Mouse (Mus musculus) left cerebral cortex, adult 2 months (tissue): ENCODE data around the gene Prpf4b. TPM values are rescaled to one million over a fixed set of nuclear protein-coding genes. Genes with fewer than 3 reads are reported as not detected.
A peak's percentile ranks its signal among the peaks of the same experiment; 100 is the strongest.
"Not testable (repeated sequence)": the region's sequence is repeated elsewhere in the genome, so short reads cannot be mapped to it uniquely, and the experiment has no call there.

Experiments
- DNase-seq, 2 experiments: peaks; one replicate each; pipeline ENCODE4 v3.0.0; 2021 to 2022; ENCODE audit warnings: low spot score in 2 of 2, mixed read lengths in 1 of 2; ENCODE audit errors: extremely low spot score in 1 of 2
- H3K27ac ChIP-seq: fragments of 200-600 bp; 2 replicates; pipeline ENCODE4 v1.8.1; 2022
- H3K4me3 ChIP-seq: fragments of 200-600 bp; 2 replicates; pipeline ENCODE4 v1.8.1; 2022
- CTCF ChIP-seq: fragments of 200-600 bp; IDR thresholded peaks from 2 replicates; pipeline ENCODE4 v1.8.1; 2022; ENCODE audit warnings: antibody characterized with exemption, mild to moderate bottlenecking, moderate library complexity
- intact Hi-C: fragments of 180-260 bp; cut with DNase I; formaldehyde crosslinking; loops from one replicate; pipeline ENCODE4 v1.15.1; 2025
- total RNA-seq, 2 experiments: library from RNA; stranded (reverse); gene quantifications; 2 replicates each; pipeline ENCODE4 v1.2.3; 2021

Gene Prpf4b
- total RNA-seq, 2 experiments from 2014 or later, result 95.6 to 95.8 TPM

DNA sequence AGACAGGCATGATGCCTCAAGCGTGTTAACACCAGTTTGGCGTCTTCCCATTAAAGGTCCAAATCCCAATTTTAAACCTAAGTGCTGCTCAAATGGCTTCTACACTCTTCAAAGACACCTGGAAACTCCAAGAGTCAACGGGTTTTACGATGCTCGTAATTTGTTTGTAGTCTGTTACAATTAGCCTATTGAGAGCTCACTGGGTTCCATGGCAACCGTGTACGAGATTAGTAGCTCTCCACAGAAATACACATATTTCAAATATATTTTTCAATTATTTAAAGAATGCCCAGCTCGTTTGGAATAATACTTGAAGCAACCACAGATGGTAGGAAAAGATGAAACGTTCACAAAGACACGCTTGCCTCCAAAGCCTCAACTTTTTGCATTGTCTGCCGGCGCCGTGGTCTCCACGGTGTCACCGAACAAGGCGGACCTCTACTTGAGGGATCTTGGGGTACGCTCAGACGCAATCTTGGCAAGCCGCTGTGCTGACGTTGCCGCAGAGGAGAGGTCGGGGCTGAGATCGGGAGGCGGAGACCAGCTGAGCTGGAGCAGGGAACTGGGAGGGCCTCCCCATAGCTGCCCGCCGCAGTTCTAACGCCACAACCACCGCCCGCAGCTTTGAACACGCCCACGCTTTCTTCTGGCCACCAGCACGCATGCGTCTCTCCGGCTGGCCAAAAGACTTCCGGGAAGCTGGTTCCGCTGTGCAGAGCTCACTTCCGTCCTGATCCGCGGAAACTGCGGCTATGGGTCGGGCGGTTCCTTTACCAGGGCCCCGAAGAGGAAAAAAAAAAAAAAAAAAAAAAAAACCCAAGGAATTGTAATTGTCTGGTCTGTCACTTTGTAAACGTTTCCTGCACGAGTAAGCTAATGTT, 1.1 kb upstream of the Prpf4b start:
- intact Hi-C loops, result loop anchor here (5.0 to 10.0 kb wide), 2 partner anchors 687 to 839 kb away; partner anchors contain the start of gene Bphl
- Histone ChIP-seq H3K27ac (peak overlapping the region; percentile 97), H3K4me3 (peak overlapping the region; percentile 94)
- DNase-seq, result peak; percentile 93 to 94
- no peak for TF ChIP-seq CTCF

DNA sequence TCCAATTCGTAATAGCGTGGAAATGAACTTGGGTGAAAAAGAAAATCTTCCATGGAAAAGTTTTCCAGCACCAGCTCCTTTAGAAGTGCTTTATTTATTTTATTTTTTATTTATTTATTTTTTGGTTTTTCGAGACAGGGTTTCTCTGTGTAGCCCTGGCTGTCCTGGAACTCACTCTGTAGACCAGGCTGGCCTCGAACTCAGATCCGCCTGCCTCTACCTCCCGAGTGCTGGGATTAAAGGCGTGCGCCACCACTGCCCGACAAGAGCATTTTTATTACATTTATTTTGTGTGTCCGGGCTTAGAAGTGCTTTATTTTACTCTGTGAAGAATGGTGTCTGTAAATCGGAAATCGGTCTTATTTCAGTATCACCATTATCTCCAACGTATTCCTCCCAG, 366 bp upstream of the Prpf4b start:
- Histone ChIP-seq H3K27ac (peak overlapping the region; percentile 97), H3K4me3 (peak overlapping the region; percentile 94)
- DNase-seq, result not testable (repeated sequence)
- intact Hi-C loops, result loop anchor here (5.0 to 10.0 kb wide), 2 partner anchors 687 to 840 kb away; partner anchors contain the start of gene Bphl

DNA sequence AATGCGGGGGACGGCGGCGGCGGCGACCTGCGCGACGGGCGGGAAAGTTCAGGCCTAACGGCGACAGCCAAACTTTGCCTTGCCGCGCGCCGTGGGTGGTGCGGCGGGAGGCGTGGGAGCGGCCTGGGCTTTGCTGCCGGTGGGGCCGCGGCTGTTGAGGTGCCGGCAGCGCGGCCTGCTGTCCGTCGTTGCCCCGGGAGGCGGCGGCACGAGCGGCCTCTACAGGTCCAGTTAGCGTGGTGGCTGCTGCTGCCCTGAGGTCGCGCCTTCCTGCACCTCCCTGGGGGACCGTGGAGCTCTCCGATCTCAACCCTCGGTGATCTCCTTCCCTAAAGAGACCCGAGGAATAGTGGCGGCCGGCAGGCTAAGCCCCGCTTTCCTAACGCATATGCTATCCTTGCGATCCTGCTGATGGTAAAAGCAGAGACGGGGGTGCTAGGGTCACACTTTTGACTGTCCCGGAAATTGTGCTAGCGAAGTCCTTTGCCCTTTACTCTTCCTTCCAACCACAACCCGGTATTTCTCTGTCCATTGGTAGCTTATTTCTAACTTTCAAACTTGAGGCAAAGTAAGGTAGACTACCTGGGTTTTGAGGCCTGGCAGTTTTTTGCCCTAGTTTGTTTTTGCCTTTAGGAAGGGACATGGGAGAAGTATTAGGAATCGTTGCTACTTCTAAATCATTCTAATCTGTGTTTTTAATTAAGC, 791 bp downstream of the Prpf4b start:
- no peak for DNase-seq
- TF ChIP-seq CTCF, result peak; percentile 45
- intact Hi-C loops, result loop anchor here (10.0 kb wide), 1 partner anchor 841 kb away; the partner anchor contains the start of gene Bphl
- H3K27ac ChIP-seq, result peak overlapping the region; percentile 97
- peak overlapping the region; percentile 94 for H3K4me3 ChIP-seq

DNA sequence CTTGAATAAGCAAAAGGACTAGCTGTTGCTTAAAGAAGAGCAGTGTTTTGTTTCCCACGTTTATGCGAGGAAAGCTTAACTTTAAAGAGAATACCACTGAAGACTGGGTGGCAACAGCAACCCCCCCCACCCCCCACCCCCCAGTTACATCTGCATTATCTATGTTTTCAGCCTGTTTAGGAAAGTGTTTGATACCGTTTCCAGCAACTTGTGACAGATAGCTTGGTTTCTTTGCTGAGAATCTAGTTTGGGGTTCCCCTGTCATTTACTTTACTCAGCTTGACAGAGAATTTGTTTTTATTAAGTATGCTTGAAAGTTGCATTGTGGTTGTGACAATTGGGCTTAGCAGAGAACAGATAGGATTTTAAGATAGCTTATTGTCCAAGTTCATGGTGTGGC, 1.4 kb downstream of the Prpf4b start:
- H3K4me3 ChIP-seq, result peak overlapping the region; percentile 94
- intact Hi-C loops, result loop anchor here (10.0 kb wide), 1 partner anchor 842 kb away; the partner anchor contains the start of gene Bphl
- H3K27ac ChIP-seq, result no peak overlapping the region
- DNase-seq, result no peak
- no peak for TF ChIP-seq CTCF

DNA sequence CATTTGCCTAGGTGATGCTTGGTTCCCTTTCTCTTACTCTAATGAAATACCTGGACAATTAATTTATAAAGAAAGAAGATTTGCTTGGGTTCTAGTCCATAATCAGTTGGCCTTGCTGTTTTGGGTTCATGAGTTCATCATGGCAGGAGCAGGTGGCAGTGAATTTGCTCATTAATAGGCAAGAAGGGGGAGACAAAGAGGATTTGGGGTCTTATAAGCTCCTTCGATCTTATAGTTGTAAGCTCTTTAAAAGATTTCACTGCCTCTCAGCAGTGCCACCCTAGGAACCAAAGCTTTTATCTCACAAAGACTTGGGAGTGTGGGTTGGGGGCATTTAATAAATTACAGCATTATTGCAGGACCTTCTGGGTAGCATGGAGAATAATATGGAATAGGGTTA, 17.8 kb downstream of the Prpf4b start:
- TF ChIP-seq CTCF, result no peak
- intact Hi-C loops, result no loop called here
- Histone ChIP-seq H3K4me3 (no peak overlapping the region), H3K27ac (no peak overlapping the region)
- no peak for DNase-seq

DNA sequence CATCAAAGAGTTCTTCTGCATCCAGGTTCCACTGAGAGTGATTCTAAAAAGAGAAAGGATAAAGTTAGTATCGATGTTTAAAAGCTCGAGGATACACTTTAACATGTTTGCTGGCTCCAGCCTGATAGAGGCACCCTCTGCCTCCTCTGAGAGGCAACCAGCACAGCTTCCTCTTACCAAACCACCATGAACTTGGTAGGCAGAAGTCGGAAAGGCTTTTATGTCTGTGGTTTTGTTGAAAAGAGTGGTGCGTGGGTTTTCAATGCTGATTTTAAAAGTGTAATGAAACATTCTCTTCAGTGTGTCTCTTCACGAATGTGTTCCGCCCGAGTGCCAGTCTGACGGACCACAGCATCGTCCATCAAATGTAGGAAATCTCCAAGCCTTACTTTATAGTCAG, 39.5 kb downstream of the Prpf4b start:
- Histone ChIP-seq H3K4me3 (no peak overlapping the region), H3K27ac (no peak overlapping the region)
- TF ChIP-seq CTCF, result no peak
- no peak for DNase-seq
- intact Hi-C loops, result loop anchor here (10.0 kb wide), 1 partner anchor 1030 kb away; no protein-coding TSS in a partner anchor

DNA sequence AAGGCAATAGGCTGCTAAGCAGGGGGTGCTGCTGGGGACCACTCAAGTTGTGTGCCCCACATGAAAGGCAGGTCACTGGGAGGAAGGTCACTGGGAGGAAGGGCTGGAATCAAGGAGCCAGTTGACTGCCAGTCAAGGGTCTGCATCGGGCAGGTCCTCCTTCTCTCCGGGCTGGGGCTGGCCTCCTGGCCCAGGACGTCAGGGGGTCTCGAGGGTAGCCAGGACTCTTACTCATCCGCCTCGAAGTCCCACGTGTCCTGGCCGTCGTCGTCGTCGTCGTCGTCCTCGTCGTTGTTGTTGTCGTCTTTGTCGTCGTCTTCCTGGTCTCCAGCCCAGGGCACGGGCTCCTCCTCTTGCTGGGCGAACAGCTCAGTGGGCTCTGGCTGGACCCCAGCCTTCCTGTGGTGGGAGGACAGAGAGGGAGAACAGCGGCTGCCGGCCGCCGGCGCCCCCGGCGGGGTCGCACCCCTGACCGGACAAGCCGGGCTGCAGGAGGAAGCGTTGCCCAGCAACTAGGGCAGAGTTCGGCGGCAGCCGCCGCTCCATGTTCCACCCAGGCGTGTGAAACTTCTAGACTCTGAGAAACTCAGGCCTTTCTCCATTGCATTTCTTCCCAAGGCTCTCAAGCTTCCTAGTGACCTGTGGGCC, 41.5 kb downstream of the Prpf4b start:
- Histone ChIP-seq H3K27ac (no peak overlapping the region), H3K4me3 (no peak overlapping the region)
- no peak for TF ChIP-seq CTCF
- DNase-seq, result no peak
- intact Hi-C loops, result loop anchor here (10.0 kb wide), 1 partner anchor 1028 kb away; no protein-coding TSS in a partner anchor

DNA sequence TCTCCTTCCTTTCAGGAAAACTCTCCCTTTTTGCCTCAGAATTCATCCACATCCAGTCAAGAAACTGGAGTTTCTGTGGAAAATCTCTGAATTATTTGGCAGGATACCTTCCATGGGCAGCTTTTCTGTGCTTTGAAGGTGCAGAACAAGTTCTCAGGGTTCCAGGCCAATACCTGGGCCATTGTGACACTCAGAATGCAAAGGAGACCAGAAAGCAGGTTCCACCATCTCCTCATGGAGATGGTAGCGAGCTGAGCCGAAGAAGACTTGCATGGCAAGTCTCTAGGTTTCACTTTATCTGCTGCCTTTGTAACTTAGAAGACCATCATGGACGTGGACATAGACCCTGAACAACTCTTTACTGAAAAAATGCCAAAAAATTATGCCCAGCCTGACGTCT, 49.1 kb downstream of the Prpf4b start, which contains the start of the genes Fam217a and 4933417A18Rik:
Fam217a (minus strand) TSS at position 101 of the 400 bp plus-strand sequence.
4933417A18Rik (plus strand) TSS at position 200 of the 400 bp plus-strand sequence.
- Histone ChIP-seq H3K4me3 (no peak within 1 kb of the TSS), H3K27ac (no peak within 1 kb of the TSS)
- intact Hi-C loops, result no loop called here
- DNase-seq, result no peak
- TF ChIP-seq CTCF, result no peak

DNA sequence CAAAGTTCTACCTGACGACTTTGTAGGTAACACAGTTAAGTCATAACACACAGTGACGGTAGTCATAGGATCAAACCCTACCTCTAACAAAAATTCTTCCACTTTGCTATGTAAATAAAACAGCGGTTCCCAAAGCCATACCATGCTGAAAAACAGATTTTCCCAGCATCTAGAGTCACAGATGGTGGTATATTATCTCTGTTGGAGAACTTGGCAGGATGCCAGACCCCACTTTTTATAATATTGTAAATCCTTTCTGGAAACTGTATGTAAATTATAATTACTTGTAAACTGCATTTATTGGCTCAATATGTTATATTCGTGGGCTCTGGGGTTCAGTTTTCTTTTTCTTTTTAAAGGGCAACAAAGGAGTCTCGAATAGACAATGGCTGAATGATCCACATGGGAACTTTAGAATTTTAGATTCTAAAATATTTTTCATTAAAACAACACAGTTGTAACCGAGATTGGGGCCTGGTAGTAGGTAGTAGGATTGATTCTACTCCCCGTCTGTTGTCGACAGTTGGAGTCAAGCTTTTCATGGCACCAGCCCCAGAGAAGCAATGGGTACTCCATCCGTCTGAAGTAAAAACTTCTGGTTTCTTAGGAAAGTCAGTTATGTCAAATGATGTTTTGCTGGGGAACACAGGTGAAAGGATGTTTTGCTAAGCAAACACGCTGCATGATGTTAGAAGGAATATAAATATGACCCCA, 60.0 kb downstream of the Prpf4b start:
- Histone ChIP-seq H3K4me3 (no peak overlapping the region), H3K27ac (no peak overlapping the region)
- no peak for TF ChIP-seq CTCF
- intact Hi-C loops, result no loop called here
- no peak for DNase-seq

DNA sequence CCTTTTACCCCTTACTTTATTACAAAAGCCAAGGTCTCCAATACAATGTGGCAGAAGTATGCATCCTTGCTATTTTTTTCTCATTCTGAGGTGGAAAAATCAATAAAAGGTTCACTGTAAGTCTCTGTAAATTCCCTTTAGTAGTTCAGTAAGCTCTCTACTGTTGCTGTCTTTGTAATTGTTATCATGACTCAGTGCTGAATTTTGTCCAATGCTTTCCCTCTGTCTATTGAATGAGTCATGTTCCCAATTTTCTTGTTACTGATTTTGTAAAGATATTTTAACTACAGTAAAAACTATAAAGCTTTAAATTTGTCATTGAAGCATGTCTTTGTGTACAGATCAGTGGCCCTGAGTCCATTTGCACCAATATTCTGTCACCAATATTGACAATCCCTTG, 67.3 kb downstream of the Prpf4b start:
- intact Hi-C loops, result no loop called here
- Histone ChIP-seq H3K4me3 (no peak overlapping the region), H3K27ac (no peak overlapping the region)
- TF ChIP-seq CTCF, result no peak
- no peak for DNase-seq

DNA sequence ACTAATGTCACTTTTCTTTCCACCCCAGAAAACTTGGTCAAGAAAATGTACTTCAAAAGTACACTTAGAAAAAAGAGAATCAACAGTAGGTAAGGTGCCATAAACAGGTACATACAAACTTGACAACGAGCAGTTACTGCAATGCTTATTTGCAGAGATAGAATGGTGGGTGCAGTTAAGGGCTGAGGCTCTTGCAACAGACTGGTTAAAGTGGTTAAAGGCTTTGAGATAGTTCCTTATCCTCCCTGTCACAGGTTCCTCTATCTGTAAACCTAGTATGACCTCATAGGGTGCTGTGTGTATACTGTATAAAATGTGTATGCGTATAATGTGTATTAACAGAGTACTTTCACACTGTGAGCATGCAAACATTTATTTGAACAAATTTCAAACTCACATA, 76.3 kb downstream of the Prpf4b start:
- H3K4me3 ChIP-seq, H3K27ac ChIP-seq, DNase-seq, intact Hi-C loops: not testable (repeated sequence)

Other genes starting within 250 kb of the Prpf4b start
- gene Pxdc1, start 221.8 kb upstream of the Prpf4b start, total RNA-seq, result 1 to 10 TPM; 4.3 to 7.1 TPM
- not detected for gene Fam50b, start 140.5 kb upstream of the Prpf4b start, total RNA-seq
- gene Fam217a, start 49.0 kb downstream of the Prpf4b start, total RNA-seq, result under 1 TPM; 0.49 to 0.57 TPM
- not detected for gene 4933417A18Rik, start 49.1 kb downstream of the Prpf4b start, total RNA-seq
- gene Eci3, start 88.5 kb downstream of the Prpf4b start, total RNA-seq, result under 1 TPM; 0.44 to 0.66 TPM
- gene Eci2, start 151.8 kb downstream of the Prpf4b start, total RNA-seq, result 10 to 100 TPM; 39.4 to 41.5 TPM